Mouse (Mus musculus) heart, adult 11 months (tissue): ENCODE measurements at regions not wholly inside any gene's neighbourhood (a gene's known extent, or its start where the extent isn't known, plus 50 kb on each side); places are given as distances from the start of the nearest gene placed in this dataset.
A peak's percentile ranks its signal among the peaks of the same experiment; 100 is the strongest.

ENCODE experiments used
- DNase-seq: peaks from one replicate; pipeline ENCODE4 v3.0.0; 2022

GRCm38 (mm10) chr2:179148194-179148593 is 294.0 kb upstream of the Cdh4 start:
- no peak for DNase-seq

- DNase-seq: peak; percentile 73
Measured at GRCm38 (mm10) chr2:179148667-179149066, 293.6 kb upstream of the Cdh4 start.

GRCm38 (mm10) chr2:179158881-179159280 is 283.4 kb upstream of the Cdh4 start:
- peak; percentile 82 for DNase-seq

- peak; percentile 57 for DNase-seq
Measured at GRCm38 (mm10) chr2:179163116-179163515, 279.1 kb upstream of the Cdh4 start.

GRCm38 (mm10) chr2:179170157-179170556 is 272.1 kb upstream of the Cdh4 start:
- peak; percentile 51 for DNase-seq

GRCm38 (mm10) chr2:179170608-179171007 is 271.6 kb upstream of the Cdh4 start:
- DNase-seq: no peak

GRCm38 (mm10) chr2:179176835-179177530 is 265.2 kb upstream of the Cdh4 start:
- DNase-seq: peak; percentile 52

- peak; percentile 66 for DNase-seq
Measured at GRCm38 (mm10) chr2:179181366-179181765, 260.9 kb upstream of the Cdh4 start.

- peak; percentile 33 for DNase-seq
Measured at GRCm38 (mm10) chr2:179182123-179182522, 260.1 kb upstream of the Cdh4 start.

GRCm38 (mm10) chr2:179192906-179193496 is 249.2 kb upstream of the Cdh4 start:
- DNase-seq: peak; percentile 71

GRCm38 (mm10) chr2:179193507-179194160 is 248.6 kb upstream of the Cdh4 start:
- DNase-seq: peak; percentile 91

- peak; percentile 78 for DNase-seq
Measured at GRCm38 (mm10) chr2:179197471-179197870, 244.8 kb upstream of the Cdh4 start.

GRCm38 (mm10) chr2:179200495-179200894 is 241.7 kb upstream of the Cdh4 start:
- no peak for DNase-seq

GRCm38 (mm10) chr2:179210164-179210805 is 231.9 kb upstream of the Cdh4 start:
- no peak for DNase-seq

GRCm38 (mm10) chr2:179216773-179217172 is 225.5 kb upstream of the Cdh4 start:
- DNase-seq: no peak

GRCm38 (mm10) chr2:179228096-179228495 is 214.1 kb upstream of the Cdh4 start:
- no peak for DNase-seq

- DNase-seq: no peak
Measured at GRCm38 (mm10) chr2:179231708-179232354, 210.4 kb upstream of the Cdh4 start.

- no peak for DNase-seq
Measured at GRCm38 (mm10) chr2:179238166-179238565, 204.1 kb upstream of the Cdh4 start.

- DNase-seq: no peak
Measured at GRCm38 (mm10) chr2:179260892-179261291, 181.3 kb upstream of the Cdh4 start.

GRCm38 (mm10) chr2:179263888-179264287 is 178.3 kb upstream of the Cdh4 start:
- DNase-seq: no peak

GRCm38 (mm10) chr2:179265436-179265835 is 176.8 kb upstream of the Cdh4 start:
- no peak for DNase-seq

- no peak for DNase-seq
Measured at GRCm38 (mm10) chr2:179277204-179277886, 164.9 kb upstream of the Cdh4 start.
